Mouse (Mus musculus): ENCODE results near the gene Atp1a4. TPM values are rescaled to one million over a fixed set of nuclear protein-coding genes. Genes with fewer than 3 reads are reported as not detected.
"Not testable (repeated sequence)": the region's sequence is repeated elsewhere in the genome, so short reads cannot be mapped to it uniquely, and the experiment has no call there.

Atp1a4 gene
- polyA plus RNA-seq, 1 experiment from 2014 or later, result not detected

DNA sequence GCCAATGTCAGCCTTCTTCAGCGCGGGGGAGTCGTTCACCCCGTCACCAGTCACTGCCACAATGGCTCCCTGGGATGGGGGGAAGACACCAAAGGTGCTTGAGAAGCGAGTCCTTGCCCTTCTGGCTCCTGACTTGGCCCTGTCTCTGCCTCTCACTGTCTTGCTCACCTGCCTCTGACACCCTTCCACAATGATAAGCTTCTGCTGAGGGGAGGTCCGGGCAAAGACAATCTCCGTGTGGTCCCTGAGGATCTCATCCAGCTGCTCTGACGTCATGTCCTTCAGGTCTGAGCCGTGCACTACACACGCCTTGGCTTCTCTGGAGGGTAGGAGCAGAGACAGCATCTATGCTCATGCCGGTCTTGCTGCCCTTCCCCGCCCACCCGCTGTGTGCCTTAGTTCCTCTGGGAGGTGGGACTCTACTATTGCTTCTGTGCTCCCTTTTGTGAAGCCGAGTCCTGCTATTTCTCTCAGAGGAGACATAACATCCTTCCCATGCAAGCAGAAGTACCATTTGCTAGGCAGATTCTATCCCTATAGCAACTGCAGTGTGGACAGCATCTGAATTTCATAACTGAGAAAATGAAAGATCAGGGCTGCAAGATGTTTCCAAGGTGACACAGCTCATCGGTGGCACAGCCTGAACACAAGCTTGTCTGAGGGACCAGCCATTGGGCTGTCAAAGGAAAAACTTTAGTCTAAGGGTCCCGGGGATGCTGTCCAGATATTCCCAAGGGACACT, 21.7 kb upstream of the Atp1a4 start:
- Histone ChIP-seq H3K9me3 (no peaks in the 10 kb centered on the region), H3K27me3 (replicated peaks) (no peaks in the 10 kb centered on the region), H3K36me3 (no peaks in the 10 kb centered on the region), H3K4me2 (replicated peaks) (no peak overlapping the region), H3K4me3 (no peak overlapping the region), H3K4me1 (no peaks in the 10 kb centered on the region), H3K27ac (no peak overlapping the region), H3K9ac (no peak overlapping the region)
- ATAC-seq (ENCODE audit: low FRiP score, low read depth), result no peak
- WGBS, result 82% methylated on average over 16 of the region's 16 CpGs

- Histone ChIP-seq H3K36me3 (no peaks in the 10 kb centered on the region), H3K4me2 (replicated peaks) (no peak overlapping the region), H3K4me3 (no peak overlapping the region), H3K27me3 (replicated peaks) (no peaks in the 10 kb centered on the region), H3K4me1 (no peaks in the 10 kb centered on the region), H3K9ac (no peak overlapping the region), H3K9me3 (no peaks in the 10 kb centered on the region), H3K27ac (no peak overlapping the region)
- 96% methylated on average over 13 of the region's 13 CpGs for WGBS
- ATAC-seq (ENCODE audit: low FRiP score, low read depth), result no peak
Observed at GRCm38 (mm10) chr1:172278328-172278727, 20.1 kb upstream of the Atp1a4 start.

- no peaks in the 10 kb centered on the region for H3K36me3 ChIP-seq
- no peaks in the 10 kb centered on the region for H3K27me3 ChIP-seq (replicated peaks)
- H3K4me2 ChIP-seq (replicated peaks), result no peak overlapping the region
- no peaks in the 10 kb centered on the region for H3K9me3 ChIP-seq
- H3K4me3 ChIP-seq, result no peak overlapping the region
- H3K9ac ChIP-seq, result no peak overlapping the region
- ATAC-seq (ENCODE audit: low FRiP score, low read depth), result no peak
- no peak overlapping the region for H3K27ac ChIP-seq
- 86% methylated on average over 3 of the region's 3 CpGs for WGBS
- H3K4me1 ChIP-seq, result no peaks in the 10 kb centered on the region
Observed at GRCm38 (mm10) chr1:172277172-172277571, 19.0 kb upstream of the Atp1a4 start.

GRCm38 (mm10) chr1:172274547-172274946, 16.3 kb upstream of the Atp1a4 start:
- WGBS, result 74% methylated on average over 5 of the region's 5 CpGs
- no peak overlapping the region for H3K4me3 ChIP-seq
- ATAC-seq (ENCODE audit: low FRiP score, low read depth), result no peak
- no peak overlapping the region for H3K4me2 ChIP-seq (replicated peaks)
- H3K27ac ChIP-seq, result no peak overlapping the region
- H3K4me1 ChIP-seq, result peaks cover 9% of the 10 kb centered on the region
- H3K9ac ChIP-seq, result no peak overlapping the region
- H3K36me3 ChIP-seq, result no peaks in the 10 kb centered on the region
- H3K9me3 ChIP-seq, result no peaks in the 10 kb centered on the region
- H3K27me3 ChIP-seq (replicated peaks), result no peaks in the 10 kb centered on the region

- no peaks in the 10 kb centered on the region for H3K27me3 ChIP-seq (replicated peaks)
- 75% methylated on average over 5 of the region's 5 CpGs for WGBS
- no peak overlapping the region for H3K4me2 ChIP-seq (replicated peaks)
- no peaks in the 10 kb centered on the region for H3K9me3 ChIP-seq
- H3K27ac ChIP-seq, result no peak overlapping the region
- no peak overlapping the region for H3K9ac ChIP-seq
- no peak for ATAC-seq (ENCODE audit: low FRiP score, low read depth)
- H3K4me1 ChIP-seq, result peaks cover 9% of the 10 kb centered on the region
- H3K36me3 ChIP-seq, result no peaks in the 10 kb centered on the region
- no peak overlapping the region for H3K4me3 ChIP-seq
Observed at GRCm38 (mm10) chr1:172274116-172274515, 15.9 kb upstream of the Atp1a4 start.

DNA sequence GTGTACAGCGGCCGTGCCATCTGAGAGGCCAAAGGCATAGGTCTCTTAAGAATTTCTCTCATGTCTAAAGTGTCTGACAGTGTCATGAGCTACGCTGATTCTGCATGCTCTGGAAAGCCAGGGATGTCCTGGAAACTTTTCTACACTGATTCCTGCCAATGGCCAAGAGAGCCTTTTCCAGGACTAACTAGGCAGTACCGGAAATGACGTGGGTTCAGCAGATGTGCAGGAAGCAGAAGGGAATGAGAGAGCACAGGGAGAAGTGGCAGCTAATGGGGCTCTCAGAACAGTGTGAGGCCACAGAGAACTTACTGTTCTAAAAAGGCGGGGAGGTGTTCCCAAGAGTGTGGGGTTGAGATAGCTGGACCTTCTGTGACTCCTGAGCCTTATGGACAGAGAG, 15.2 kb upstream of the Atp1a4 start:
- H3K9ac ChIP-seq, result no peak overlapping the region
- H3K4me1 ChIP-seq, result peaks cover 9% of the 10 kb centered on the region
- ATAC-seq (ENCODE audit: low FRiP score, low read depth), result no peak
- H3K9me3 ChIP-seq, result no peaks in the 10 kb centered on the region
- H3K36me3 ChIP-seq, result no peaks in the 10 kb centered on the region
- no peaks in the 10 kb centered on the region for H3K27me3 ChIP-seq (replicated peaks)
- 91% methylated on average over 6 of the region's 6 CpGs for WGBS
- H3K4me3 ChIP-seq, result no peak overlapping the region
- no peak overlapping the region for H3K4me2 ChIP-seq (replicated peaks)
- H3K27ac ChIP-seq, result no peak overlapping the region

DNA sequence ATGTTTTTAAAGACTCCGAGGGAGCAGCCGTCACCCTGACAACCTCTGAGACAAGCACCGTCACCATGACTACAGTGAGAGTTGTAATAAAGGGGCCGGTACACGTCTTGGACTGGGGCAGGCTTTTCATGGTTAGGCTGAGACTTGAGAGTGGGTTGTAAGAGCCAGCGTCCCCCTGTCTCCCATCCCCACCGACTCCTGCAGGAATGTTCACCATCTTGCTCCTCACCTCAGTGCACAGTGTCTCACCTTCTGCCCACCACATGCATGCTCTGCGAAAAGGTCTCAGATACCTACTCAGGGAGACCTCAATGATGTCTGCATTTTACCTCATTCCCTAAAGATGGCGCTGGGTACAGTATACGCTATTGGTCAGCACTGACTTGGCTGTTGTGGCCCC, 13.6 kb upstream of the Atp1a4 start:
- H3K9me3 ChIP-seq, result no peaks in the 10 kb centered on the region
- H3K4me1 ChIP-seq, result peaks cover 9% of the 10 kb centered on the region
- H3K27me3 ChIP-seq (replicated peaks), result no peaks in the 10 kb centered on the region
- no peak overlapping the region for H3K27ac ChIP-seq
- H3K4me2 ChIP-seq (replicated peaks), result peak overlapping the region; percentile 5; the same call in 1 of the 2 replicates
- no peak overlapping the region for H3K9ac ChIP-seq
- 42% methylated on average over 10 of the region's 10 CpGs for WGBS
- H3K36me3 ChIP-seq, result no peaks in the 10 kb centered on the region
- no peak overlapping the region for H3K4me3 ChIP-seq
- ATAC-seq (ENCODE audit: low FRiP score, low read depth), result peak; percentile 78

DNA sequence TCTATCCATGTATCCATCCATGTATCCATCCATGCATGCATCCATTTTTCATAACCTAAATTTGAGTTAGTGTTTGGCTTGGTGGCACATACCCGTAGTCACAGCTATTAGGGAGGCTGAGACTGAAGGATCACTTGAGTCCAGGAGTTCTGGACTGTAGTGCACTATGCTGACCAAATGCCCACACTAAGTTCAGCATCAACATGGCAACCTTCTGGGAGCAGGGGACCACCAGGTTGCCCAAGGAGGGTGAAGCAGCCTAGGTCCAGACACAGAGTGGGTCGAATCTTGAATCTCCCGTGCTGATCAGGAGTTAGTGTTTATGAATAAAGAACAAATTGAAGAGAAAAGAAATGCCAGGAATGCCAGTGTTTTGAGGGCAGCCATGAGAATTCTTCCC, 13.0 kb upstream of the Atp1a4 start:
- H3K9me3 ChIP-seq, result no peaks in the 10 kb centered on the region
- WGBS, result 71% methylated on average over 3 of the region's 3 CpGs
- 0 out of 2 replicates have a peak, but pooled peaks have one; percentile 33 for ATAC-seq (ENCODE audit: low FRiP score, low read depth)
- H3K9ac ChIP-seq, result no peak overlapping the region
- H3K4me1 ChIP-seq, result peaks cover 9% of the 10 kb centered on the region
- H3K4me3 ChIP-seq, result no peak overlapping the region
- H3K36me3 ChIP-seq, result no peaks in the 10 kb centered on the region
- peak overlapping the region; percentile 5; the same call in 1 of the 2 replicates for H3K4me2 ChIP-seq (replicated peaks)
- H3K27me3 ChIP-seq (replicated peaks), result no peaks in the 10 kb centered on the region
- no peak overlapping the region for H3K27ac ChIP-seq

- Histone ChIP-seq H3K36me3 (no peaks in the 10 kb centered on the region), H3K4me1 (peaks cover 12% of the 10 kb centered on the region; the same call in 1 of the 2 replicates), H3K4me3 (no peak within 1 kb of the TSS), H3K27ac (0 out of 2 replicates have a peak within 1 kb of the TSS, but pooled peaks have one; percentile 2), H3K9ac (no peak within 1 kb of the TSS), H3K27me3 (replicated peaks) (no peaks in the 10 kb centered on the region), H3K4me2 (replicated peaks) (no peak within 1 kb of the TSS), H3K9me3 (no peaks in the 10 kb centered on the region)
- 22% methylated on average over 8 of the region's 8 CpGs for WGBS
- peak; percentile 71 for ATAC-seq (ENCODE audit: low FRiP score, low read depth)
Observed at GRCm38 (mm10) chr1:172261477-172262078, 3.4 kb upstream of the Atp1a4 start, which contains the start of gene Igsf8. Gene Igsf8 (plus strand): TSS chr1:172261641.

- Histone ChIP-seq H3K4me1 (no peaks in the 10 kb centered on the region; the same call in 1 of the 2 replicates), H3K27me3 (replicated peaks) (no peaks in the 10 kb centered on the region), H3K9ac (no peak overlapping the region), H3K4me3 (no peak overlapping the region), H3K36me3 (no peaks in the 10 kb centered on the region), H3K9me3 (no peaks in the 10 kb centered on the region), H3K27ac (no peak overlapping the region), H3K4me2 (replicated peaks) (no peak overlapping the region)
- peak; percentile 48; the same call in 1 of the 2 replicates for ATAC-seq (ENCODE audit: low FRiP score, low read depth)
- WGBS, result 46% methylated on average over 2 of the region's 2 CpGs
Observed at GRCm38 (mm10) chr1:172247679-172248078, 10.5 kb downstream of the Atp1a4 start.

DNA sequence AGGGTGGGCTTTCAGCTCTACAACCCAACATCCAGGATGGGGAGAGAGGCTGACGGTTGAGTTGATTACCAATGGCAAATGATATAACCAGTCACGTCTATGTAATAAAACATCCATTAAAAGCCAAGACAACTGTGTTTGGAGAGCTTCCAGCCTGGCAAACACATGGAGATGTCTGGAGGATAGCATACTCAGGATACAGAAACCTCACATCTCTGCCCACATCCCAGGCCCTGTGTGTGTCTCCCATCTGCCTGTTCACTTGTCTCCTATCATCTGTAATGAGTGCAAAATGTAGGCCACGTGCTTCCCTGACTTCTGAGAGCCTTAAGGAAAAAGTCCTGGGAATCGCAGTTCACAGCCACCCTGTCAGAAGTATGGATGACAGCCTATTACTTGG, 11.0 kb downstream of the Atp1a4 start:
- ATAC-seq (ENCODE audit: low FRiP score, low read depth), result no peak
- no peak overlapping the region for H3K9ac ChIP-seq
- WGBS, result 73% methylated on average over 4 of the region's 4 CpGs

DNA sequence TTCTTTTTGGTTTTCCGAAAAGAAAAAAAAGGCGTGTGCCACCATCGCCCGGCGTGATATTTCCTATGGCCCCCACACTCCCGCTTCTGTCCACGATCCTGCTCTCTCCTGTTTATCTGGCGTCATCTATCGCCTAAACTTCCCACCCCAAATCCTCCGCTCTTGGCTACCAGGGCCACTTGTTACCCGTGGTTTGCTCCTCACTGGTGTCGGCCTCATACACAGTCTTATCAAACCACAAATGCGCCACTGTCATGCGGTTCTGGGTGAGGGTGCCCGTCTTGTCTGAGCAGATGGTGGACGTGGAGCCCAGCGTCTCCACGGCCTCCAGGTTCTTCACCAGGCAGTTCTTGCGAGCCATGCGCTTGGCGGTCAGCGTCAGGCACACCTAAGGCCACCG, 13.6 kb downstream of the Atp1a4 start:
- peak overlapping the region; percentile 30; the same call in 1 of the 2 replicates for H3K4me2 ChIP-seq (replicated peaks)

More for the DNA sequence above, 11.0 kb downstream of the Atp1a4 start:
- H3K4me1 ChIP-seq, result no peaks in the 10 kb centered on the region; the same call in 1 of the 2 replicates
- no peaks in the 10 kb centered on the region for H3K36me3 ChIP-seq
- H3K4me3 ChIP-seq, result no peak overlapping the region
- H3K27me3 ChIP-seq (replicated peaks), result no peaks in the 10 kb centered on the region
- no peak overlapping the region for H3K4me2 ChIP-seq (replicated peaks)
- no peaks in the 10 kb centered on the region for H3K9me3 ChIP-seq
- no peak overlapping the region for H3K27ac ChIP-seq

More for the DNA sequence above, 13.6 kb downstream of the Atp1a4 start:
- H3K9me3 ChIP-seq; H3K4me3 ChIP-seq; H3K27ac ChIP-seq; H3K9ac ChIP-seq; ATAC-seq (ENCODE audit: low FRiP score, low read depth); H3K36me3 ChIP-seq; H3K27me3 ChIP-seq (replicated peaks); H3K4me1 ChIP-seq: not testable (repeated sequence)
- WGBS, result 51% methylated on average over 23 of the region's 23 CpGs

Measured in neural tube, embryonic 12.5 days (tissue).